Comparison of ENCODE assay signal across 8 mouse cellular contexts in genomic region chr1:59485803-59486202, GRCm38 (mm10). TPM values are rescaled to one million over a fixed set of nuclear protein-coding genes. Genes with fewer than 3 reads are reported as not detected.
A peak's percentile ranks its signal among the peaks of the same experiment; 100 is the strongest.
DNase-seq lines count a peak whose midpoint lies in the region; ATAC-seq and TF ChIP-seq lines count a peak whose summit lies in the region.

No protein-coding gene starts in this region.

- 32% methylated on average over 4 of the region's 4 CpGs for WGBS in cerebellum, adult 2 months
- 36% methylated on average over 4 of the region's 4 CpGs for WGBS in hindbrain, embryonic 11.5 days
- WGBS in liver, embryonic 16.5 days (ENCODE audit: insufficient replicate concordance): 67% methylated on average over 4 of the region's 4 CpGs

- H3K36me3 ChIP-seq in ES-Bruce4 (ENCODE audit: control insufficient read depth, insufficient read depth, low read length, poor library complexity, severe bottlenecking): peaks cover 27% of the 10 kb centered on the region
- no peaks in the 10 kb centered on the region for H3K36me3 ChIP-seq in hindbrain, embryonic 11.5 days (ENCODE audit: control insufficient read depth, insufficient read depth, low read length)
- H3K36me3 ChIP-seq in liver, embryonic 16.5 days (ENCODE audit: control insufficient read depth, insufficient read depth): no peaks in the 10 kb centered on the region

- H3K27ac ChIP-seq in cerebellum, adult 2 months (ENCODE audit: insufficient read depth, low read length): peak overlapping the region; percentile 27; the same call in 1 of the 2 replicates
- peak overlapping the region; percentile 86 for H3K27ac ChIP-seq in ES-Bruce4 (ENCODE audit: insufficient read depth, low read length)
- H3K27ac ChIP-seq in hindbrain, embryonic 11.5 days (ENCODE audit: low read depth, low read length): peak overlapping the region; percentile 79
- no peak overlapping the region for H3K27ac ChIP-seq in liver, embryonic 16.5 days (ENCODE audit: low read length)

- peak in 1 of 2 experiments; percentile 27 for DNase-seq in cerebellum, adult 2 months
- DNase-seq in cerebellum, adult 11 months: no peak
- DNase-seq in hindbrain, embryonic 11.5 days (ENCODE audit: low spot score): peak; percentile 39
- no peak for DNase-seq in layer of hippocampus, postnatal 10 days (ENCODE audit: low spot score in 2 of 2)
- no peak for DNase-seq in thymus, postnatal 14 days
- no peak for DNase-seq in adrenal gland, postnatal 10 days

- H3K27me3 ChIP-seq in cerebellum, adult 2 months (ENCODE audit: control insufficient read depth, insufficient read depth, low read length): no peaks in the 10 kb centered on the region
- H3K27me3 ChIP-seq in ES-Bruce4 (ENCODE audit: control insufficient read depth, insufficient read depth, low read length, poor library complexity, severe bottlenecking): no peaks in the 10 kb centered on the region
- H3K27me3 ChIP-seq in hindbrain, embryonic 11.5 days (ENCODE audit: control insufficient read depth, insufficient read depth, low read length): no peaks in the 10 kb centered on the region
- H3K27me3 ChIP-seq in liver, embryonic 16.5 days (ENCODE audit: control insufficient read depth, insufficient read depth, low read depth, low read length): peaks cover 6% of the 10 kb centered on the region; the same call in 1 of the 2 replicates

- H3K9ac ChIP-seq in ES-Bruce4 (ENCODE audit: low read depth, poor library complexity, severe bottlenecking): peak overlapping the region; percentile 81
- H3K9ac ChIP-seq in hindbrain, embryonic 11.5 days (ENCODE audit: low read depth, low read length): peak overlapping the region; percentile 93
- no peak overlapping the region; the same call in 1 of the 2 replicates for H3K9ac ChIP-seq in liver, embryonic 16.5 days (ENCODE audit: low read depth, low read length)

- no peak for TF ChIP-seq EP300 in ES-Bruce4 (IDR thresholded peaks at IDR 0.05; ENCODE audit: insufficient read depth, low read depth, low read length)

- H3K4me2 ChIP-seq in hindbrain, embryonic 11.5 days (replicated peaks; ENCODE audit: low read depth, low read length): peak overlapping the region; percentile 95
- H3K4me2 ChIP-seq in liver, embryonic 16.5 days (ENCODE audit: low read depth, low read length): 0 out of 2 replicates have a peak overlapping the region, but pooled peaks have one; percentile 99

- no peak for TF ChIP-seq CTCF in cerebellum, adult 2 months (IDR thresholded peaks at IDR 0.05; ENCODE audit: borderline replicate concordance, insufficient read depth, low read depth, low read length)
- TF ChIP-seq CTCF in ES-Bruce4 (IDR thresholded peaks at IDR 0.05; ENCODE audit: low read depth, low read length): no peak

- no peak for ATAC-seq in hindbrain, embryonic 11.5 days (ENCODE audit: low FRiP score)
- ATAC-seq in liver, embryonic 16.5 days (ENCODE audit: low read depth): no peak

- TF ChIP-seq POLR2A in cerebellum, adult 2 months (IDR thresholded peaks at IDR 0.05; ENCODE audit: borderline replicate concordance, insufficient read depth, low read length): no peak
- TF ChIP-seq POLR2A in ES-Bruce4 (IDR thresholded peaks at IDR 0.05; ENCODE audit: insufficient read depth, low read length): no peak

- H3K4me3 ChIP-seq in cerebellum, adult 2 months (replicated peaks; ENCODE audit: insufficient read depth, low read depth, low read length): peak overlapping the region; percentile 94
- peak overlapping the region; percentile 71 for H3K4me3 ChIP-seq in ES-Bruce4 (ENCODE audit: low read depth, low read length)
- peak overlapping the region; percentile 83 for H3K4me3 ChIP-seq in hindbrain, embryonic 11.5 days (ENCODE audit: low read depth, low read length)
- H3K4me3 ChIP-seq in liver, embryonic 16.5 days (ENCODE audit: low read depth, low read length): no peak overlapping the region

- H3K9me3 ChIP-seq in ES-Bruce4 (replicated peaks; ENCODE audit: control insufficient read depth, insufficient read depth, low read length, poor library complexity, severe bottlenecking): no peaks in the 10 kb centered on the region
- no peaks in the 10 kb centered on the region for H3K9me3 ChIP-seq in hindbrain, embryonic 11.5 days (ENCODE audit: control insufficient read depth, low read length)
- H3K9me3 ChIP-seq in liver, embryonic 16.5 days (replicated peaks; ENCODE audit: control insufficient read depth, low read length): no peaks in the 10 kb centered on the region

- peaks cover 17% of the 10 kb centered on the region for H3K4me1 ChIP-seq in cerebellum, adult 2 months (ENCODE audit: control insufficient read depth, insufficient read depth, low read length)
- H3K4me1 ChIP-seq in ES-Bruce4 (ENCODE audit: control insufficient read depth, insufficient read depth, low read length): peaks cover 3% of the 10 kb centered on the region
- H3K4me1 ChIP-seq in hindbrain, embryonic 11.5 days (replicated peaks; ENCODE audit: control insufficient read depth, insufficient read depth, low read length): peaks cover 11% of the 10 kb centered on the region; the same call in 1 of the 2 replicates
- peaks cover 50% of the 10 kb centered on the region for H3K4me1 ChIP-seq in liver, embryonic 16.5 days (ENCODE audit: control insufficient read depth, low read depth, low read length)

RNA-seq across cellular contexts. Expression of gene Fzd7, which starts 3.6 kb away (rescaled TPM):
- 25.0 and 28.1 TPM in 2 replicates for polyA plus RNA-seq in cerebellum, adult 2 months (2012; rRNA removed)
- polyA plus RNA-seq in ES-Bruce4 (2011; ENCODE audit: insufficient read depth, insufficient read length, low read depth, missing spikeins): 51.7 and 54.5 TPM in 2 replicates
- polyA plus RNA-seq in hindbrain, embryonic 11.5 days (2014; fragmentation: Nextera tagmentation; extraction: Ambion mirVana): 13.0 and 15.4 TPM in 2 replicates
- 1.0 and 1.2 TPM in 2 replicates for polyA plus RNA-seq in liver, embryonic 16.5 days (2015; fragmentation: Nextera tagmentation; extraction: Ambion mirVana)
- total RNA-seq in layer of hippocampus, postnatal 10 days (2021): 1 to 10 TPM; 5.8 to 6.5 TPM
- total RNA-seq in adrenal gland, postnatal 10 days (2021): 10 to 100 TPM; 12.6 to 18.3 TPM

RNA-seq across cellular contexts. Expression of gene Gm973, which starts 30.3 kb away (rescaled TPM):
- 4.7 and 5.7 TPM in 2 replicates for polyA plus RNA-seq in cerebellum, adult 2 months (2012; rRNA removed)
- 1.9 and 2.4 TPM in 2 replicates for polyA plus RNA-seq in ES-Bruce4 (2011; ENCODE audit: insufficient read depth, insufficient read length, low read depth, missing spikeins)
- polyA plus RNA-seq in hindbrain, embryonic 11.5 days (2014; fragmentation: Nextera tagmentation; extraction: Ambion mirVana): 7.7 and 9.5 TPM in 2 replicates
- 0.12 TPM in 1 of 2 replicates, not detected in the other for polyA plus RNA-seq in liver, embryonic 16.5 days (2015; fragmentation: Nextera tagmentation; extraction: Ambion mirVana)
- total RNA-seq in layer of hippocampus, postnatal 10 days (2021): 1 to 10 TPM; 7.0 to 7.9 TPM
- 1 to 10 TPM; 5.7 to 9.7 TPM for total RNA-seq in adrenal gland, postnatal 10 days (2021)
